Mouse (Mus musculus): ENCODE measurements around the gene Mrpl19. TPM values are rescaled to one million over a fixed set of nuclear protein-coding genes. Genes with fewer than 3 reads are reported as not detected.
A peak's percentile ranks its signal among the peaks of the same experiment; 100 is the strongest.

The Mrpl19 gene
- polyA plus RNA-seq, 1 experiment: 20.1 TPM

DNA sequence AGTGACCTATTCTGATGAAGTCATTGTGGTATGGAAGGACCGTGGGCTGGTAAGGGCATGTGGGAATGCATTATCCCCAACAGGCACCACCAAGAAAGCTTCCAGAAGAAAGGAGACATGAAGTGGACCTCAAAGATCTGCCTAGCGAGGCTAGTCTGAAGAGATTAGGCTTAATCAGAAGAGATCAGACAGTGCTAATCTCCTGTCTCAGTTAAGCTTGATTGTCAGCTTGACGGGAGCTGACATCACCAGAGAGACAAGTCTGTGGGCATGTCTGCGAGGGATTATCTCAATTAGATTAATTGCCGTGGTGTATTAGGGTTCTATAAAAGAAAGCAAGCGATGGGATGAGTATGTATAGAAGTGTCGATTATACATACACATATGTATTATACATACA lies 5.4 kb upstream of the Mrpl19 start:
- no peak overlapping the region for H3ac ChIP-seq (ENCODE audit: control insufficient read depth, insufficient read length, low read depth)
- no peaks in the 10 kb centered on the region for H3K36me3 ChIP-seq (ENCODE audit: control insufficient read depth, insufficient read depth)
- no peaks in the 10 kb centered on the region for H3K79me3 ChIP-seq (ENCODE audit: low read depth)
- no peak overlapping the region for H3K4me3 ChIP-seq (ENCODE audit: insufficient read depth, poor library complexity, severe bottlenecking)
- no peaks in the 10 kb centered on the region for H3K79me2 ChIP-seq (ENCODE audit: control insufficient read depth, insufficient read depth)
- TF ChIP-seq CTCF (IDR thresholded peaks at IDR 0.05; ENCODE audit: control insufficient read depth, insufficient read depth, insufficient read length): no peak
- no peak for TF ChIP-seq MAX (IDR thresholded peaks at IDR 0.05)
- TF ChIP-seq USF1 (IDR thresholded peaks at IDR 0.05; ENCODE audit: low read depth): no peak
- no peak for TF ChIP-seq CEBPB (IDR thresholded peaks at IDR 0.05; ENCODE audit: low read depth)
- TF ChIP-seq MYOG (IDR thresholded peaks at IDR 0.05; ENCODE audit: control insufficient read depth, extremely low read depth, insufficient read length): no peak
- TF ChIP-seq MYOD1 (IDR thresholded peaks at IDR 0.05; ENCODE audit: control insufficient read depth, insufficient read length, low read depth): no peak
- TF ChIP-seq FOSL1 (IDR thresholded peaks at IDR 0.05; ENCODE audit: insufficient read depth, low read length, poor library complexity, severe bottlenecking): no peak
- peaks cover 12% of the 10 kb centered on the region for H3K27me3 ChIP-seq (ENCODE audit: control insufficient read depth, insufficient read depth, insufficient read length)

- H3ac ChIP-seq (ENCODE audit: control insufficient read depth, insufficient read length, low read depth): no peak overlapping the region
- peaks cover 20% of the 10 kb centered on the region for H3K79me2 ChIP-seq (ENCODE audit: control insufficient read depth, insufficient read depth)
- peaks cover 7% of the 10 kb centered on the region for H3K27me3 ChIP-seq (ENCODE audit: control insufficient read depth, insufficient read depth, insufficient read length)
- H3K4me3 ChIP-seq (ENCODE audit: insufficient read depth, poor library complexity, severe bottlenecking): peak overlapping the region; percentile 84
- peaks cover 27% of the 10 kb centered on the region for H3K36me3 ChIP-seq (ENCODE audit: control insufficient read depth, insufficient read depth)
- peaks cover 7% of the 10 kb centered on the region for H3K79me3 ChIP-seq (ENCODE audit: low read depth)
- no peak for TF ChIP-seq MYOD1 (IDR thresholded peaks at IDR 0.05; ENCODE audit: control insufficient read depth, insufficient read length, low read depth)
- no peak for TF ChIP-seq MYOG (IDR thresholded peaks at IDR 0.05; ENCODE audit: control insufficient read depth, extremely low read depth, insufficient read length)
- no peak for TF ChIP-seq CTCF (IDR thresholded peaks at IDR 0.05; ENCODE audit: control insufficient read depth, insufficient read depth, insufficient read length)
- TF ChIP-seq USF1 (IDR thresholded peaks at IDR 0.05; ENCODE audit: low read depth): no peak
- no peak for TF ChIP-seq CEBPB (IDR thresholded peaks at IDR 0.05; ENCODE audit: low read depth)
- no peak for TF ChIP-seq MAX (IDR thresholded peaks at IDR 0.05)
- no peak for TF ChIP-seq FOSL1 (IDR thresholded peaks at IDR 0.05; ENCODE audit: insufficient read depth, low read length, poor library complexity, severe bottlenecking)
Observed at GRCm38 (mm10) chr6:81966068-81966544, 348 bp upstream of the Mrpl19 start.

GRCm38 (mm10) chr6:81960284-81960683 lies 5.5 kb downstream of the Mrpl19 start:
- H3K79me2 ChIP-seq (ENCODE audit: control insufficient read depth, insufficient read depth): peaks cover 16% of the 10 kb centered on the region
- TF ChIP-seq CTCF (IDR thresholded peaks at IDR 0.05; ENCODE audit: control insufficient read depth, insufficient read depth, insufficient read length): no peak
- TF ChIP-seq MYOD1 (IDR thresholded peaks at IDR 0.05; ENCODE audit: control insufficient read depth, insufficient read length, low read depth): no peak
- H3ac ChIP-seq (ENCODE audit: control insufficient read depth, insufficient read length, low read depth): no peak overlapping the region
- peaks cover 83% of the 10 kb centered on the region for H3K36me3 ChIP-seq (ENCODE audit: control insufficient read depth, insufficient read depth)
- H3K79me3 ChIP-seq (ENCODE audit: low read depth): peaks cover 5% of the 10 kb centered on the region
- no peaks in the 10 kb centered on the region for H3K27me3 ChIP-seq (ENCODE audit: control insufficient read depth, insufficient read depth, insufficient read length)
- no peak overlapping the region for H3K4me3 ChIP-seq (ENCODE audit: insufficient read depth, poor library complexity, severe bottlenecking)

GRCm38 (mm10) chr6:81959866-81960265 lies 5.9 kb downstream of the Mrpl19 start:
- Histone ChIP-seq H3K79me3 (ENCODE audit: low read depth) (peaks cover under 1% of the 10 kb centered on the region), H3K4me3 (ENCODE audit: insufficient read depth, poor library complexity, severe bottlenecking) (no peak overlapping the region), H3K36me3 (ENCODE audit: control insufficient read depth, insufficient read depth) (peaks cover 87% of the 10 kb centered on the region), H3K27me3 (ENCODE audit: control insufficient read depth, insufficient read depth, insufficient read length) (no peaks in the 10 kb centered on the region), H3ac (ENCODE audit: control insufficient read depth, insufficient read length, low read depth) (no peak overlapping the region), H3K79me2 (ENCODE audit: control insufficient read depth, insufficient read depth) (peaks cover 12% of the 10 kb centered on the region)
- no peak for TF ChIP-seq USF1 (IDR thresholded peaks at IDR 0.05; ENCODE audit: low read depth)
- no peak for TF ChIP-seq CEBPB (IDR thresholded peaks at IDR 0.05; ENCODE audit: low read depth)
- TF ChIP-seq FOSL1 (IDR thresholded peaks at IDR 0.05; ENCODE audit: insufficient read depth, low read length, poor library complexity, severe bottlenecking): no peak
- no peak for TF ChIP-seq MAX (IDR thresholded peaks at IDR 0.05)
- no peak for TF ChIP-seq CTCF (IDR thresholded peaks at IDR 0.05; ENCODE audit: control insufficient read depth, insufficient read depth, insufficient read length)
- TF ChIP-seq MYOD1 (IDR thresholded peaks at IDR 0.05; ENCODE audit: control insufficient read depth, insufficient read length, low read depth): no peak
- TF ChIP-seq MYOG (IDR thresholded peaks at IDR 0.05; ENCODE audit: control insufficient read depth, extremely low read depth, insufficient read length): no peak

GRCm38 (mm10) chr6:81957992-81958391 lies 7.8 kb downstream of the Mrpl19 start:
- Histone ChIP-seq H3K36me3 (ENCODE audit: control insufficient read depth, insufficient read depth) (peaks cover 84% of the 10 kb centered on the region), H3K27me3 (ENCODE audit: control insufficient read depth, insufficient read depth, insufficient read length) (no peaks in the 10 kb centered on the region), H3K79me2 (ENCODE audit: control insufficient read depth, insufficient read depth) (no peaks in the 10 kb centered on the region), H3K79me3 (ENCODE audit: low read depth) (no peaks in the 10 kb centered on the region), H3ac (ENCODE audit: control insufficient read depth, insufficient read length, low read depth) (no peak overlapping the region), H3K4me3 (ENCODE audit: insufficient read depth, poor library complexity, severe bottlenecking) (no peak overlapping the region)
- no peak for TF ChIP-seq CEBPB (IDR thresholded peaks at IDR 0.05; ENCODE audit: low read depth)
- TF ChIP-seq FOSL1 (IDR thresholded peaks at IDR 0.05; ENCODE audit: insufficient read depth, low read length, poor library complexity, severe bottlenecking): no peak
- no peak for TF ChIP-seq MYOG (IDR thresholded peaks at IDR 0.05; ENCODE audit: control insufficient read depth, extremely low read depth, insufficient read length)
- no peak for TF ChIP-seq CTCF (IDR thresholded peaks at IDR 0.05; ENCODE audit: control insufficient read depth, insufficient read depth, insufficient read length)
- no peak for TF ChIP-seq USF1 (IDR thresholded peaks at IDR 0.05; ENCODE audit: low read depth)
- no peak for TF ChIP-seq MYOD1 (IDR thresholded peaks at IDR 0.05; ENCODE audit: control insufficient read depth, insufficient read length, low read depth)
- no peak for TF ChIP-seq MAX (IDR thresholded peaks at IDR 0.05)

DNA sequence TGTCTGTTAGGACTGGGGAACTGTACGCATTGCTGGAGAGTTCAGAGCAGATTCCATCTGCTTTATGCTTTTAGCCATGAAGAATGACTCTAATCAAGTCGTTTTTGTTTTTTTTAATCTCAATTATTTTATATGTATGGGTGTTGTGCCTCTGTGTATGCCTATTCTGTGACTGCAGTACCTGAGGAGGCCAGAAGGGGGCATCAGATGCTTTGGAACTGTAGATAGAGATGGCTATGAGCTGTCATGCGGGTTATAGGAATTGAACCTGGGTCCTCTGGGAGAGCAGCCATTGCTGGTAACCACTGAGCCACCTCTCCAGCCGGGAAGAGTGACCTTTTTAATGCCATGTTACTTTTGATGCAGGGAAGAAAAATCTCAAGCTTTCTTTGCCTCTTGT lies 9.4 kb downstream of the Mrpl19 start:
- H3K27me3 ChIP-seq (ENCODE audit: control insufficient read depth, insufficient read depth, insufficient read length): no peaks in the 10 kb centered on the region
- peaks cover 79% of the 10 kb centered on the region for H3K36me3 ChIP-seq (ENCODE audit: control insufficient read depth, insufficient read depth)
- no peaks in the 10 kb centered on the region for H3K79me2 ChIP-seq (ENCODE audit: control insufficient read depth, insufficient read depth)
- H3K79me3 ChIP-seq (ENCODE audit: low read depth): no peaks in the 10 kb centered on the region
- H3ac ChIP-seq (ENCODE audit: control insufficient read depth, insufficient read length, low read depth): no peak overlapping the region
- TF ChIP-seq MYOD1 (IDR thresholded peaks at IDR 0.05; ENCODE audit: control insufficient read depth, insufficient read length, low read depth): no peak
- no peak for TF ChIP-seq MYOG (IDR thresholded peaks at IDR 0.05; ENCODE audit: control insufficient read depth, extremely low read depth, insufficient read length)
- no peak overlapping the region for H3K4me3 ChIP-seq (ENCODE audit: insufficient read depth, poor library complexity, severe bottlenecking)

Data from C2C12 (cell line).